Mouse (Mus musculus): ENCODE data around the gene Uba1.
"Not testable (repeated sequence)": the region's sequence is repeated elsewhere in the genome, so short reads cannot be mapped to it uniquely, and the experiment has no call there.

Gene Uba1

DNA sequence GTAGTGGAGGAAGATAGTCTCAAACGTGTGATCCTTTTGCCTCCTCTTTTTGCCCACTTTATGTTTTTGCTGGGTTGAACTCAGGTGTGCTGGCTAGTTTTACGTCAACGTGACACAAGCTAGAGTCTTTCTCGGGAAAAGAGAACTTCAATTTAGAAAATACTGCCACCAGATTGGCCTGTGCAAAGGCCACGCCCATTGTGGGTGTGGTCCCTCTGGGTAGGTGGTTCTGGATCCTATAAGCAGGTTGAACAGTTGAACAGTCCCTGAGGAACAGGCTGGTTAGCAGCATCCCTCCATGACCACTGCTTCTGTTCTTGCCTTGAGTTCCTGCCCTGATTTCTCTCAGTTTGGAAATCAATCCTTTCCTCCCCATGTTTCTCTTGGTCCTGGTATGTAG is 70.6 kb downstream of the Uba1 start:
- DNase-seq (ENCODE audit: low read depth): no peak

DNA sequence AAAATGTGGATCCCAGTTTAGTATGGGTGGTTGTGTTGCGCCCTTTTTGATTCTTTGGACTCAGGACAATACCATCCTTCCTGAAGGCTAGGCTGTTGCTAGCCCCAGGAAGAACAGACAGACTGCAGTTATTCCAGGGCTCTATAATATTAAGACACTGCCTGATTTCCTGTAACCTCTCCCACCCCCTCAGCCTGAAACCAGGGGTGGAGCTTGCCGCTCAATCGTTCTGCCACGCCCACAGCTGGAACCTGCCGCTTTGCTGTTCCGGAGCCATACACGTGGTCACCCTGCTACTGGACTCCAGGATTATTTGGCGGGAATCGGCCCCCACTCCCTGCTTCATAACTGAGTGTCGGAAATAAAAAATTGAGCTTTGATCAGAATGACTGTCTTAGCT is 71.9 kb downstream of the Uba1 start:
- DNase-seq (ENCODE audit: low read depth): not testable (repeated sequence)
